Mouse (Mus musculus) ovary, postnatal 36 days (tissue): ENCODE data around the gene Gpr45.
"Not testable (repeated sequence)": the region's sequence is repeated elsewhere in the genome, so short reads cannot be mapped to it uniquely, and the experiment has no call there.

Source experiments
- DNase-seq: peaks from one replicate; pipeline ENCODE4 v3.0.0; 2022; ENCODE audit warnings: low spot score, mixed read lengths

Gpr45 gene

DNA sequence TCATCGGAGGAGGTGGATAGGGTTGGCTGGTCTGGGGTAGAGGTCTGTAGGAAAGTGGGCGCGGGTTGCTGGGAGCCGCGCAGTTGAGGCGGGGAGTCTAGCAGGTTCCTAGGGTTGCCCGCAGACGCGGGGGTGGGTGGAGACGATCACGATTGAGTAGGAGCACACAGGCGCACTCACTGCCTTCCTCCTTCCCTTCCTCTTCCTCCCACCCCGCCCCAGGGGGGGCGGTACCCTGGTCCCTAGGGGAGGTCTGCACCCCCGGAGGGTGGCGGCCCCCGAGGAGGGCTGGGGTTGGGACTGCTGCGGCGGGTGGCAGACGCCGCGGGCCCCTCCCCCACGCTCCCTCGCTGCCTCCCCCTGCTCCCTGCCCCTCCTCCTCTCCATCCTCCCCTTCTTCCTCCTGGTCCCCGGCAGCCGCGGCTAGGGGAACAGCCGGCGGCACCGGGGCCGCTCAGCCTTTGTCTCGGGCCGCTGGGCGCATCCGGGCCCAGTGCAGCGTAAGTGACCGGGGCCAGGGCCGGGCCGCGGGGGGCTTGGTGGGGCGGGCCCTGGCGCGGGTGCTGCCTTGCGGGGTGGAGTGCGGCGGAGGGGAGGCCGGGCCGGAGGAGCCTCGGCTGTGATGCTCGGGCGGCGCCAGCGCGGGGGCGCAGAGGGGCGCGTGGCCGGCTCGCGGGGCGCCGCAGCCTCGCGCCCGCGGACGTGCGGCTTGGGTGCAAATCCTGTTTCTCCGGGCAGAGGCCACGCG is at the start of gene Gpr45:
Gpr45 (plus strand) TSS at position 139 of the 748 bp plus-strand sequence.
- peak; percentile 44 for DNase-seq

DNA sequence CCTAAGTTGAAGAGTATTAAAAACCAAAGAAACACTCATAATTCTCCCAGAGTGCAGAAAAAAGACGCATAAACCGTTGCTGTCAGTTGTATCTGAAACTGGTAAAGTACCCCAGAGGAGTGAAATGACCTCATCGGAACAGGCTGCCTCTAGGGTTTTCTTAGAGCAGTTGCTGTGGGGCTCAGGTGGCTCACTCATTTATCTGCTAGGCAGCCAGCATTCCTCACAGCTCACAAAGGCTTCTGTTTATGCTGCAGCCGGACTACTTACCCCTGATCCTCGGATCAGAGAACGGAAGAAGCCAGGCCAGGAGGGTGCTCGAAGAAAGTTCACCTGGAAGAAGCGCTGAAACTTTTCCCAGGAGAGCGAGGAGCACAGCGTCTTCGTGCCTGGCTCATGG is 47.5 kb upstream of the Gpr45 start:
- no peak for DNase-seq

DNA sequence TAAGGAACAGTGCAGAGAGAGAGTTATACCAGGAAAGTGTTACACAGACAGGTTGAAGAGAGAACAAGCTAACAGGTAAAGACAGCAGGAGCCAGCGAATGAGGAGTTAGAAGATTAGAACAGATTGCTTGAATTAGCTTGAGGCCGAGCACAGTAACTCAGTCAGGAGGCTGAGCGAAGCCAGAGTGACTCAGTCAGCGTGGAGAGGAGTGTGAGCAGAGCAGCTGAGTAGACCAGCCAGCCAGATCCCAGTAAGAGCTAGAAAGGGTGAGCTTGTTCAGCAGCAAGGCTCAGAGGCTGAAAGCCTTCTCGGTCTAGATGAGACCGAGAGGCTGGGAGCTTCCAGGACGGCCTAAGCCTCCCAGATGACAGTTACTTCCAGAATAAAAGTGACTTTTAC is 46.0 kb upstream of the Gpr45 start:
- no peak for DNase-seq

DNA sequence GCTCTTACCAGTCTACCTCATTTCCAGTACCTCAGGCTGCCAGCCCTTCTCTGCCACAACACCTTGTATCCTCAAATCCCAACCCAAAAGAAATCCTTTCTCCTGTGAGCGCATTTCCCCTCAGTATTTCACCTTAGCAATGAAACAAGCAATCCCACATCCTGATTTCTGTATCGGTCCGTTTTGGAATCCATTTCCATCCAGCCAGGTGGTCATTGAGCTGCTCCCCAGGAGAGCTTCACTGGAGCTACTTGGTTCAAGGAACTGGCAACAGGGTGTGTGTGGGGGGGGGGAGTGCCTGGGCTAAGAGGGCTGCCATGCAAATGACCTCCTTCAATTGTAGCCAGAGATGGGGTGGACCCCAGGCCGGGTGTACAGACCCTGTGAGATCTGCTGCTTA is 45.5 kb upstream of the Gpr45 start:
- no peak for DNase-seq

DNA sequence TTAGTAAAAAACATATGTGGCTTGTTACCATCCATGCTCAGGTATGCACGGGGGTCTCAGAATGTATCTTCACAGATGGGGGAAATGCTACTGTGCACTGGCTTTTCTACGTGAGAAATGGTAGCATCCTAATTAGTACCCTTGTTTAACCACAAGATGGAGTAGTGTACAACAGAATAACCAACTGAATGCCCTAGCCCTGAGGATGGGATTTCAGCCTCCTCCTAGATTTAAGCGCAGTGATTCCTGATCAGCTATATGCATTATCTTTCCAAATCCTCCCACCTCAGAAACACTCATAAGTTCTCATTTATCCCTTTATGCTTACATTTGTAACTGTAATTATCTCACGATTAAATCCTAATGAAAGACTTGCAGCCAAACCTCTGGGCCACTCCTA is 37.6 kb upstream of the Gpr45 start:
- no peak for DNase-seq

DNA sequence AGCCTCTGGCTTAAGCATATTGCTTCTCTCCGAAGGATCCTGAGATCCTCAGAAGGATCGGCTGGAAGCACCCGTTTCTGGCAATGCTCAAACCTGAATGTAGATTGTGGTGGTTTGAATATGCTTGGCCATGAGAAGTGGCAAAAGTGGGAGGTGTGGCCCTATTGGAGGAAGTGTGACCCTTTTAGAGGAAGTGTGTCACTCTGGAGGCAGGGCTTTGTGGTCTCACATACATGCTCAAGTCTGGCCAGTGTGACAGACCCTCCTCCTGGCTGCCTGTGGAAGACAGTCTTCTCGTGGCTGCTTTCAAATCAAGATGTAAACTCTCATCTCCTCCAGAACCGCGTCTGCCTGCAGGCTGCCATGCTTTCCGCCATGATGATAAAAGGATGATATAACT is 36.0 kb upstream of the Gpr45 start:
- no peak for DNase-seq

DNA sequence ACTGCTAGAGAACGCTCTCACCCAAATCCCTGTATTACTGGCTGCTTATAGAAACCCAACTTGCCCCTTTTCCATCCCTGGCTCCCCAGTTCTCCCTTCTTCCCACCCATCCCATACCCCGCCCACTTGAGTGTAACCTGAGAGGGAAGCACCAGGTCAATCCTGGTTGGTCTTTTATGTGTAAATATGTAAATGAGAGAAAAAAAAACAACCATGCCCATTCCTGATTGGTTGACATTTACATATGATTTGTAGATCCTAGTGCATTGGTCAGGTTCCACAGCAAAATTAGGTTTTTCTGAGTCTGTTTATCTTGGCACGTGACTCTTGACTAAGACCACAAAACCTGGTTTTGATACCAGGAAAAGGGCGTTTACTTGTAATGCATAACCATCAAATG is 34.8 kb upstream of the Gpr45 start:
- no peak for DNase-seq

DNA sequence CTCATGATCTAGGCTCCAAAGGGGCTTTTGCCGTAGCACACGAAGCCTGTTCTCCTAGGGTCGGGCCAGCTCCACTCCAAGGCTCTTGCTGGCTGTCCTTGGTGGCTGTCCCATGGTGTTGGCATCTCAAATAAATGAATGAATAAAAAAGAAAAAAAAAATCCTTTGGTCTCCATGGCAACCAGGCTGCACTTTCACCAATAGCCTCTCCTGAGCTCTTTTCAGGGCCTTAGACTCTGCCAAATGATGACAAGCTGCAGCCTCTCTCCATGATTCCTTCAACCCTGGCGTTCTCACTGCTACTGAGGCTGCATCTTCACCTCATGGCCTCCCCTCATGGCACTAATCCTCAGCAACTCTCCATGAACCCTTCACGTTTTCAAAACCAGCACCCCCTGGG is 28.7 kb upstream of the Gpr45 start:
- no peak for DNase-seq

DNA sequence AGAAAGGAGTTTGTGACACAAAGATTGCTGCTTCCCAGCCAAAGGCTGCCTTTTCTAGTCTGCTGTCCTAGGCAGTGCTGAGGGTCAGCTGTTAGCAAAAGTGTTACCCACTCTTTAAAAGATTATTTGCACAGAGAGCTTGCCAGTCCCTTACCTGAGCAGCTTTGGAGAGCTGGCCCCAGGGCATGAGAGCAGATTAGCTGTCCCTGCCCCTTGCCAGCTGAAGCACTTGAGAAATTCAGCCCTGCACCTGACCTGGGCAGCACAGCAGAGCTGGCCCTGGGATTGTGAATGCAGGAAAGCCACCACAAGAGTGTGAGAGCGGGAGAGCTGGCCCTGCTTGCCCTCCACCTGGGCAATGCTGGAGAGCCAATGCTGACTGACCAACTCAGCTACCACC is 19.1 kb upstream of the Gpr45 start:
- no peak for DNase-seq

DNA sequence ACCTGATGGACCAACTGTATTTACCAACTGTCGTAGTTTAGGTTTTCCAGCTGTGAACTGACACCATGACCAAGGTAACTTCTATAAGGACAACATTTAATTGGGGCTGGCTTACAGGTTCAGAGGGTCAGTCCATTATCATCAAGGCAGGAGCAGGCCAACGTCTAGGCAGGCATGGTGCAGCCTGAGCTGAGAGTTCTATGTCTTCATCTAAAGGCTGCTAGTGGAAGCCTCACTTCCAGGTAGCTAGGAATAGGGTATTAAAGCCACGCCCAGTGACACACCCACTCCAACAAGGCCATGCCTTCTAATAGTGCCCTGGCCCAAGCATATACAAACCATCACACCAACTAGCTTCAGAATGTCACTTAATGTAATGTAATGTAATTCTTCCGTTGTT is 4.2 kb upstream of the Gpr45 start:
- no peak for DNase-seq

DNA sequence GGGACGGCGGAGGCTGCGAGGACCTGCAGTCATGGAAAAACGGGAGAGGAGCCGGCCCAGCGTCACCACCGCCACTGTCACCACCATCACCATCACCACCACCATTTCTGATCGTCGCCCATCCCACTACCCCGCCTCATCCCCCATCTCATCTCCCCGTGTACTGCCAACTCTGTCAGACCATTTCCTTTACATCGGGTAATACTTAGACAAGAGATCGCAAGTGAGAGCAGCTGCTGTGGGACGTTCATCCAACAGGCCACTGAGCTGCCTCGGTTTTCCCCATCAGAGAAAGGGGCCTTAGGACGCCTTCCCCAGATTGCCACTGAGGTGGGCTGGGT is 780 bp downstream of the Gpr45 start:
- DNase-seq: no peak

DNA sequence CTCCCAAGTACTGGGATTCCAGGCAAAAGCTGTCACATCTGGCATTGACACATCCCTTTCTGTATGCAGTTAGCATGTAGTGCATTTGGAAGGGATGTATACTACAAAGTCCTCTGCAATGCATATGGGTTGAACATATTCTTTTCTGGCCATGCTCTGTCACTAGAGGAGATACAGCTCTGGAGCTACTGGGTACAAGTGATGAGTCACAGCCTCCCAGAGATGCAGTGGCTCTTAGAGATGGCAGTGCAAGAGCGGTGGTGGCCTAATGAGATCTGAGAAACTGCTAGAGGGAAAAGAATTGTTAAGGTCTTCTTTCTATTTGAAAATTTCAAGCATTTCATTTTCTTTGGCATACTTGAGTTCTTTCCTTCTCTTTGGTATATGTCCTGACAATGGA is 4.2 kb downstream of the Gpr45 start:
- no peak for DNase-seq

DNA sequence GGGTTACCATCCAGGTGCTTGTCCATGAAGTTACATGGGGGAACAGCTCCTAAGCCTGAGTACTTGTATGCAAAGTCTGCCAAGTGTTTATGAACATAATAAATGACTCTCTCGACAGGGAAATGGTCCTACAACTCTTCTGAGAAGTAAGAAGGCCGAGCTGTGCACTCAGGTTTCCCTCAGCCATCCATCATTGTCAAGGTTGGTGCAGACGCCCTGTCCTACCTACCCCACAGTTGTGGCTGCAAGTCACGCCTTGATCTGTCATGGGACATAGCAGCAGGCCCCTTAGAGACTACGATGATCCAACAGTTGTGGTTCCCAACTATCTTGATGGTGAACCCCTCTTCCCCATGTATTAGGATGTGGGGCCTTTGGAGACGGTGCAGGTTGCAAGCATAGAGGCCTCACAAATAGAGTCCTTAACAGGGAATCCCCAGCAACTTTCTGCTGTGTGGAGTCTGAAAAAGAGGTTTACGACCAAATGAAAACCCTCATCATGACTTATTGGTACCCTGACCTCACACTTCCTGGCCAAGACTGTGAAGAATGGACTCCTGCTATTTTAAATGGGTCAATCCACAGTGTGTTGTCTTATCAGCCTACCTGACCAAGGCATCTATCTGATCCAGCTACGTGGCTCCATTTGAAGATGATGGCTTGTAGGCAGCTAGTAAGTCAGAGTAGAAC is 30.6 kb downstream of the Gpr45 start:
- no peak for DNase-seq

DNA sequence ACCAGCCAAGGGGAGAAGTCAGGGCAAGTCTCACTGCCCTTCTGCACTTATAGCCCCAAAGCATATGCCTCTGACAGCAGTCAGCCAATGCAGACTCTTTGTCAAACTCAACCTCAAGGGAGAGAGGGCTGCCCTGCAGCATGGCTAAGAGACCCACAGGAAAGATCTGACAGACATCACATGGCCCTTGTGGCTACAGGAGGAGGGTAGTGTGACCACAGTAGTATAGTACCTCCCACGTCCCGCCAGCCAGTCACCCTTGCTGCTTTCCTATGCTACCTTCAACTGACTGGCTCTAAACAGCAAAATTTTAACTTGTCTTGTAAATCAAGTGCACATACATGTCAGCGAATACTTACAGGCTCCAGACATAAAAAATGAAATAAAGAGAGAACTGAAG is 31.4 kb downstream of the Gpr45 start:
- no peak for DNase-seq

DNA sequence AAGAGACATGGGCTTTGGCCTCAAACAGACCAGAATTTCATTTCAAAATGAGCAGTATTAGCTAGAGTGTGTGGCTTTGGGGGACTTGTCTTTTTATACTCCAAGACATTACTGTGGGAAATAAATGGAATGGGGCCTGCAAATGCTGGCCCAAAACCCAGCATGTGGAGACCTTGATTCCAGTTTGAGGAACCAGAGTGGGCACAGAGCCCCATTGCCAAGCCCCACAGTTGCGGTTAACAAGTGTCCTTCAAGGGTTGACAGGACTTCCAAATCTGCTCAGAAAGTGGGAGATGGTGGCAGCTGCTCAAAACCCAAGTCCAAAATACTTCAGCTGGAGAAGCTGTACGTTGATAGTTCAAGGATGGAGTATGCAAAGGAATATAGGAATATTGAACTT is 36.3 kb downstream of the Gpr45 start:
- peak; percentile 31 for DNase-seq

DNA sequence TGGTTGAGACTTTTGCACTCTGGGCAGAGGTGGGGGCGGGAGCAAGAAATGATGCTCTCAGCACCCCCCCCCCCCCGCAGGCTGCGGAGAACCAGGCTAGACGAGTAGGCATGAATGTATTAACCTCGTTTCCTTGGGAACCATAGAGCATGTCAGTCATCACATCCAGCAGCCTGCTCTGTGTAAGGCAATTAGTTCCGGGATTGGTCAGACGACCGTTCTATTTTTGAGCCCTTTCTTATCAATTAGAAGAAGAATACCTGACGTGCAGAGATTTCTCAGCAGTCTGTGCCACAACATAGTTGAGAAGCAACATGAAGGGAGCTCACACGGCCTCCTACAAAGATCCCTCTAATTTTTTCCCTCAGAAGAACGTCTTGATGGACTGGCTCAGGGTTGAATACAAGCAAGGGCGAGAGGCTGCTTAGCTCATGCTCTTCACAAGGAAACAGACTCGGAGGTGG is 53.4 kb downstream of the Gpr45 start:
- DNase-seq: no peak

DNA sequence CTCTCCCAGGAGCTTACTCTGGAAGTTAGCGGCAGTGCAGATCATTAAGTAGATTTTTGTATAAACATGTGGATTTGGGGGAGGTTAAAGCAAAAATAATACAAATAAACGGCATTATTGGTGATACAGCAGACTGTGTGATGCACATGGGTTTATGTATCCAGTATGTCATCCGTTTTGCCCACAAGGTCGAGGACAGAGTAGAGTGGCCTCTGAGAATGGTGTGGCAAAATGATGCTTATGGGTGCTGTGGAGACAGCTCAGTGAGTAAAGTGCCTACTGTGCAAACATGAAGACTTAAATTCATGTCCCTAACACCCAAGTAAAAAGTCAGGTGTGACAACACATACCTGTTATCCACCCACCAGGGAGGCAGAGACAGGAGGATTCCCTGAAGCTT is 53.9 kb downstream of the Gpr45 start:
- no peak for DNase-seq

DNA sequence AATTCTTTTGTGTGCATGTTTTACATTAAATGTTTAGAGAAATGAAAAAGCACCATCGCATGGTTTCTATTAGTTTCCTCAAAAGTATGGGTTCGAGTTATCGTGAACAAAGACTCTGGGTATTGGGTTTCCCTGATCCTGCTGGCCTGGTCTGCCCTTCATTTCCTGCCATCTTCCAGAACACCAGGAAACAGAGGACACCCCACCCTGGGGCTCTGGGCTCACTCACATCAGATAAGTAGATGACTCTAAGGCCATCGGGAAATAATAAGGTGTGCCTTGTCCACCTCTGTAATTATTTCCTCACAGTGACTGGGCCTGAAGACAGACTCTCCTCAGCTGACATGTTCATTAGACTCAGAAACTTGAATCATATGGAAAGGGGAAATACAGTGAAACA is 57.8 kb downstream of the Gpr45 start:
- DNase-seq: no peak

DNA sequence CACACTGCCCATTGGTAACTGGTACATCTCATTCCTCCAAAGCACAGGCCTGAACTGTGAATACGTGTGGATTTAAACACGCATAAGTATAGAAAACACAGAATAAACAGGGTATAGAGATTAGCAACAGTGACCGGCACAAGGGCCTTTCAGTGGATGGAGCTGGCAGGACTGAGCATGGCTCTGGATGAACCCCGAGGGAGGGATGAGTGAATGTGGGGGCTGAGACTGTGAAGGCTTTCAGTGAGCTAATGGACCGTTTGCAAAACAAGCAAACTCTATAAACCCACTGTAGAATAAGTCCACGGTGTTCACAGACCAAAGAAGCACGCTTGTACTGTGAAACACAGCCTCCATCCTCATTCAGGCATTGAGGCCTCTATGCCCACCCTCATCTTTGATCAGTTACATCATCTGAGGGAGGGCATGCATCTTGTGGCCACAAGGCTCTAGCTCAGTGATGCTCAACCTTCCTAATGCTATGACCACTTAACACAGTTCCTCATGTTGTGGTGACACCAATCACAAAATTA is 62.5 kb downstream of the Gpr45 start:
- DNase-seq: not testable (repeated sequence)

DNA sequence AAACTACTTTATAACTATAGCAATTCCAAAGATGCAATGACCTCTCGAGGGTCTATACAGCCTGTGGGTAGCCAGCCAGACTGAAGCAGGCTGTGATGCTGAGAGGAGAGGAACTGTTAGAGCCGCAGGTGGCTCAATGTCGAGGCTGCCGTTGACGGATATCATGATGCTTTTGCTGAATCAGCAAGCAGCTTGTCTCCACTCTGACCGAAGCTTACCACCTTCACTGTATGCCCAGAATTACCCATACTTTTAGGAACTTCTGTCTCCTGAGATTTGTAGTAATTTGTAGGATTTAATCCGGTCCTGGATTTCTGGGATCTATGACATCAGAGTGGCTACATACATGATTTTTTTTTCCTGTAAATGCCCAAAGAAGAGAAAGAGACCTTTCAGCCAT is 83.3 kb downstream of the Gpr45 start:
- no peak for DNase-seq

DNA sequence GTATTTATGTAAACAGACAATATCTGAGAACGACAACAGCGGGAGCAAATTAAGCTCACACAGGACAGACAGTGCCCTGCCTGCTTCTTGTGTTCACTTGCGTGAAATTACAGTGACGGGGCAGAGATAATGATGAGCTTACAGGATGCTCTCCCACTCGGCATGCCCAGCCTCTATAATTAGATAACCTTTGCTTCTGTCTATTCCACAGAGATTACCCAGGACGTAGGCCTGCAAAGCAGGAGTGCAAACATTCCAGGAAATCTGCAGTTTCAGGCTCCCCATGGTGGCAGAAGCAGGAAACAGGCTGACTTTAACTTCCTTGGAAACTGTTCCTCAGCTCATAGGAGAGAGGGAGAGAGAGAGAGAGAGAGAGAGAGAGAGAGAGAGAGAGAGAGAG is 89.6 kb downstream of the Gpr45 start:
- no peak for DNase-seq

DNA sequence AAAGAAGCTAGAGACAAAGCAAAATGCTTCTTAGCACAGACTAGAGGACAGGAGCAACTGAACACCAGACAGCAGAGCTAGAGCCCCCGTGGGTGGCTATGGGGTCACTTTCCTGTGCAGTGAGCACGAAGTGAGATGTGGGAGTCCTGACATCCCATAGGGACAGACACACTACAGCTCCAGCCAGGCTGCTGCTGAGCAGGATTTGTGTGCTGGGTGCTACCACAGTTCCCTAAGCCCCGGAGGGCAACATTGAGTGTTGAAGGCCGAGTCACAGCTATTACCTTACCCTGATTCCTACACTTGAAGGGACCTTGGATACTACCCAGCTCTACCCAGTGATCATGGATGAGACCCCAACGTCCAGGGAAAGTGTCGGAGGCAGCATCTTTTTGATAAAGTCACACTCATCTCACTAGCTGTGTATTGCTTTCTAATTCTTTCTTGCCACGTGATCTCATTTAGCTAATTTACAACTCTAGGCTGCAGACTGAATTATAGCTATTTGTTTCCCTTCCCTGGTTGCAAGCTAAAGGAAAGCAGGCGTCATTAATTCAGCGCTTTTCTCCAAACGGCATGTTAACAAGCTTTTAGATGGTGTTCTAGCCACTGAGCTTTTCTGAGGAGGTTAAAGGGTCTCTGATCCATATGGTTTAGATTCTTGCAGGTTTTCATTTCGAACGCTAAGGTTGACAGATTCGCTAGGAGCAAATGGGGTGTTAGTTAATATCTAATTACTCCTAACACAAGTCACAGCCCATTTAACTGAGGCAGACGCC is 92.7 kb downstream of the Gpr45 start:
- no peak for DNase-seq

DNA sequence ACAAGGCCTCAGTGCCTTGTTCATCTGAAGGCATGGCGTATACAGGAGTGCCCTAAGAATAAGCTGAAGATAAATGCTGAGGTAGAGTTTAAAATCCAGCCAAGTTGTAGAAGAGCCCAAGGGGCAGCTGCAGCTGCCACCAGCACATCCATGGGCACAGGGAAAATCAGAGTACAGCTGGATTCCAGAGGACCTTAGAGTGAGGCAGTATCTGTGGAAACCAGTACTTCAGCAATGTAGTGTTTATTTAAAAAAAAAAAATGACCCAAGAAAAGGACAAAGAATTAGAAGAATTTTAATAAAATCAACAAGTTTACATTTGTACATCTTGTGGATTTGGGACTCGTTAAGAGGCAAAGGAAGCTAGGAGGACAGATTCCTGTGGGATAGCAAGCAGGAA is 94.3 kb downstream of the Gpr45 start:
- DNase-seq: no peak
